Mouse (Mus musculus) small intestine, adult 2 months (tissue): Measurements from ENCODE around the gene Xxylt1. TPM values are rescaled to one million over a fixed set of nuclear protein-coding genes. Genes with fewer than 3 reads are reported as not detected.

ENCODE experiments used
- H3K27ac ChIP-seq: fragments of 200-500 bp; 2 replicates; pipeline ENCODE4 v1.5.1; 2012; ENCODE audit warnings: low read depth, low read length, control low read depth, inconsistent platforms; ENCODE audit not compliant: insufficient read depth
- H3K27me3 ChIP-seq: fragments of 200-500 bp; 2 replicates; pipeline ENCODE4 v1.6.1; 2012; ENCODE audit warnings: mild to moderate bottlenecking, moderate library complexity, low read length, inconsistent platforms; ENCODE audit not compliant: control insufficient read depth, insufficient read depth
- H3K36me3 ChIP-seq: fragments of 200-500 bp; 2 replicates; pipeline ENCODE4 v1.6.1; 2012; ENCODE audit warnings: mild to moderate bottlenecking, low read length, control low read depth, inconsistent platforms; ENCODE audit not compliant: control insufficient read depth, insufficient read depth
- H3K4me1 ChIP-seq: fragments of 200-500 bp; 2 replicates; pipeline ENCODE4 v1.6.1; 2012; ENCODE audit warnings: low read length, inconsistent platforms, mixed read lengths; ENCODE audit not compliant: control insufficient read depth, insufficient read depth, insufficient read length
- H3K4me3 ChIP-seq: fragments of 200-500 bp; 2 replicates; pipeline ENCODE4 v1.5.1; 2012; ENCODE audit warnings: low read depth, mild to moderate bottlenecking, control low read depth, inconsistent platforms, low read length, moderate library complexity
- CTCF ChIP-seq: fragments of 200-500 bp; IDR thresholded peaks from 2 replicates; pipeline ENCODE4 v1.5.1; 2012; ENCODE audit warnings: low read depth, mild to moderate bottlenecking, control low read depth, inconsistent platforms, low read length, moderate library complexity, mixed read lengths; ENCODE audit not compliant: insufficient replicate concordance, insufficient read length; ENCODE audit errors: extremely low read depth
- POLR2A ChIP-seq: fragments of 200-500 bp; IDR thresholded peaks from 2 replicates; pipeline ENCODE4 v1.6.1; 2012; ENCODE audit warnings: low read depth, mild to moderate bottlenecking, control low read depth, inconsistent platforms, low read length, moderate library complexity
- WGBS: fragments of 180-500 bp; shearing (Covaris S2); methylation state at CpG from one replicate; pipeline ENCODE4 v1.1.7; 2018; 5-methylcytosine and 5-hydroxymethylcytosine counted together
- polyA plus RNA-seq: library from polyadenylated mRNA; depleted of rRNA; stranded (reverse); fragments of >200 nt; gene quantifications from 2 replicates; pipeline ENCODE4 v1.2.3, GENCODE M21; 2012

Gene Xxylt1
- polyA plus RNA-seq, 1 experiment: 7.6 TPM

DNA sequence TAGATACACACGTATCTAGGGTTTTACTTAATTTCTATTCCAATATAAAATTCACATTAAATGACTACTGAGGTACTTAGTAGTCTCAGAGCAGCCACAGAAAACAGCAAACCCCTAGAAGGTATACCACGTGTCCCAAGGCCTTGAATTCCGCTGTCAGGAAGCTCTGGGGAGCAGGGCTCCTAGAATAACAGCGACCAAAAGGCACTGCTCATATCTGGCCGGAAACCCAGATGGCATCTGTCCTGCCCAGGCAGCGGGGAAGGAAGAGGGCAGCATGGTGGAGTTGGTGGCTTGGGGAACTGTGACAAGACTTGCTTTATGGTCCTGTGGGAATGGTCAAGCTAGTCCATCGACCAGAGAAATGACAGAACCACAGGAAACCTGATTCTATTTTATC, 86.9 kb downstream of the Xxylt1 start:
- Histone ChIP-seq H3K4me1 (no peaks in the 10 kb centered on the region), H3K36me3 (no peaks in the 10 kb centered on the region), H3K27ac (no peak overlapping the region), H3K4me3 (no peak overlapping the region), H3K27me3 (no peaks in the 10 kb centered on the region)
- WGBS: 87% methylated on average over 7 of the region's 7 CpGs
- TF ChIP-seq POLR2A: no peak
- TF ChIP-seq CTCF: no peak

DNA sequence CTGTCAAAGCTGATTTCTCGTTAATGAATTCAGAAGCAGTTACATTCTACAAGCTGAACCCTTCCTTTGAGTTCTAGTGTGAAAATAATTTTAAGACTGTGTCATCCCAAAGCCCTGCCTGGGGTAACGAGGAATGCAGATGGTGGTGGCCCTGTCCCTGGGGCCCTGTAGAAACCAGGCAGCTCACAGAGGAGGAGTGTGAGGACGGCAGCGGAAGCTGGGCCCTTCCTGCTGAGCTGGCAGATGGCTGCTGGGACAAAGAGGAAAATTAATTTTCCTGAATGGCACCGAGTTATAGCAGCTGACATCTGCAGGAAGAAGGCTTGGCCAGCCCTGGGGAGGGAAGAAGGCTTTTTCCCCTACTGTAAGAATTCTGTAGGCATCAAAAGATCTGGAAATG, 88.7 kb downstream of the Xxylt1 start:
- Histone ChIP-seq H3K27ac (no peak overlapping the region), H3K4me3 (no peak overlapping the region), H3K4me1 (no peaks in the 10 kb centered on the region), H3K36me3 (no peaks in the 10 kb centered on the region), H3K27me3 (no peaks in the 10 kb centered on the region)
- WGBS: 77% methylated on average over 5 of the region's 5 CpGs
- no peak for TF ChIP-seq CTCF
- TF ChIP-seq POLR2A: no peak

DNA sequence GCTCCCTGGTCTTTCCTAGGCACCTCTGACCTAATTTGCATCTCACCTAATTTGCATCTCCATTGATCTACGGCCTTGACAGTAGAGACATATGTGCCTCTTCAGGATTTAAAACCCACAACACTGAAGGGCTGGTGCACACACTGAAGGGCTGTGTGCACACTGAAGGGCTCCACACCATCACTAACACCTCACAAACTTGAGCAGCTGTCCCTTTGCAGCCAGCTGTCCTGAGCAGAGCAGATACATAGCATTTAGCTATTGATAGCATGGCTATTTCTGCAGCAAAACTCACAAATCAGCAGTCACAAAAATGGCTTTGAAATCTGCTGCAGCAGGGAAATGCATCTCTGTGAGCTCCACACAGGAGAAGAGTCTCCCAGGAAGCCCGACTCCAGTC, 90.6 kb downstream of the Xxylt1 start:
- H3K36me3 ChIP-seq: no peaks in the 10 kb centered on the region
- no peaks in the 10 kb centered on the region for H3K4me1 ChIP-seq
- H3K27ac ChIP-seq: no peak overlapping the region
- no peaks in the 10 kb centered on the region for H3K27me3 ChIP-seq
- H3K4me3 ChIP-seq: no peak overlapping the region
- TF ChIP-seq CTCF (no peak), POLR2A (no peak)
- 73% methylated on average over 2 of the region's 2 CpGs for WGBS

DNA sequence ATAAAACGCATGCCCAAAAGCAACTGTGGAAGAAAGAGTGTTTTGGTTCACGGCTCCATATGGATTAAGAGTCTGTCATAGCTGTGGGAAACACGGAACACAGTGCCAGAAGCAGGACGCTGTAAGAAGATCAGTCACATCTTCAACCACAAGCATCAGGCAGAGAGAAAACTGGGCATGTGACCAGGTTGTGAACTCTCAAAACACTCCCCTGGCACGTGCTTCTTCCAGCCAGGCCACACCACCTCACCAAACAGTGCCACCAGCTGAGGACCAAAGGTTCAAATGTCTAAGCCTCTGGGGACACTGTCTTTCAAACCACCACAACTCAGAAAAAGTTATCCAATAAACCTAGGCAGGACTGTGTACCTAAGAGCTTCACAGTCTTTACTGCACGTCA, 93.0 kb downstream of the Xxylt1 start:
- Histone ChIP-seq H3K36me3 (no peaks in the 10 kb centered on the region), H3K4me3 (no peak overlapping the region), H3K27ac (no peak overlapping the region), H3K27me3 (no peaks in the 10 kb centered on the region), H3K4me1 (no peaks in the 10 kb centered on the region)
- WGBS: 82% methylated on average over 6 of the region's 6 CpGs
- TF ChIP-seq CTCF: no peak
- TF ChIP-seq POLR2A: no peak

DNA sequence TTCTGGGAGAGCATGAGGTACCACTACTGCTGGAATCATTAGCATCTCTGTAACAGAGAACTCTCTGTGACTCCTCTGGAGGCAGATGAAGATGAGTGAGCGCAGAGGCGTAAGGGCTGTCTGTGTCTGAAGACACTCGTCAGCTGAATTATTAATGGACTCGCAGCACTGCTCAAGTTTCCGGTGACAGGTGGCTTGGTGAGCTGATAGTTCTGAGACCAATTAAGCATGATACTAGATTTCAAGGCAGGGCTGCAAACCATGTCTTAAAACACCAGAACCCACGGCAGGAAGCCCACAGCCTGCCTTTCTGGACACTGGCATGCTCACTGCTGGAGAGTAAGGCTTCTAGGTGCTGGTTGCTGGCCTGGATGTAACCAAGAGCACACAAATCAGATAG, 93.5 kb downstream of the Xxylt1 start:
- H3K4me1 ChIP-seq: no peaks in the 10 kb centered on the region
- H3K27me3 ChIP-seq: no peaks in the 10 kb centered on the region
- H3K4me3 ChIP-seq: no peak overlapping the region
- 92% methylated on average over 6 of the region's 6 CpGs for WGBS
- H3K27ac ChIP-seq: no peak overlapping the region
- no peak for TF ChIP-seq CTCF
- TF ChIP-seq POLR2A: no peak
- no peaks in the 10 kb centered on the region for H3K36me3 ChIP-seq

DNA sequence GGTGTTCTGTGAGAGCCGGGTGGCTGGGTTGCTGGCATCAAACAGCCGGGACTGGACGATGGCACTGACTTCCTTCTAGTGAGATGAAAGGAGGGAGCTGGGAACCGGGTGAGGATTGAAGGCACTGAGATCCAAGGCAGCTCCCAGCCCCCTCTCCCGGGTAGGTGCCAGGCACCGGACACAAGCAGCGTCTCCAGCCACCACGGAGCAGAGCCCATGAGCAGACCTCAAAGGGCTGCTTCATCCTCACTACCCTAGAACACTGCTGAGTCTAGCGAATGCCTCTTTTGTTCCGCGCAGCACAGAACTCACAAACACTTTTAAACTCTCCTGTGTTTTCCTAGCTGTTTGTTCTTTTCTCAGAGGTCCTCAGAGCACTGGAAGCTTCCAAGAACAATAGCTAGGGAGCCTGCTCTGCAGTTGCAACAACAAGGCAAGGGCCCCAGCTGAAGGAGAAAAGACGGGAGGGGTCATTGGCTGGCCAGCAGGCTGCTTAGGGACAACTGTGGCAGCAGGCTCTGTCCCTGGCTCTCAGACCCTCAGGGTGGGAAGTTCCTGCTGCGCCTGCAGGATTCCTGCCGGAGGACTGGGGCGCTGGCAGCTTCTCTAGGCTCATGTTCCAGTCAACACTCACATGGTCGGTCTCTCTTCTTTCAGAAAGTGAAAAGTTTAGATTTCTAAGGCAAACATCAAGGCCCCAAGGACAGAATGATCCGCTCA, 96.2 kb downstream of the Xxylt1 start:
- 78% methylated on average over 17 of the region's 17 CpGs for WGBS
- no peak for TF ChIP-seq CTCF
- TF ChIP-seq POLR2A: no peak
- no peaks in the 10 kb centered on the region for H3K4me1 ChIP-seq
- no peak overlapping the region for H3K27ac ChIP-seq
- H3K4me3 ChIP-seq: no peak overlapping the region
- H3K36me3 ChIP-seq: no peaks in the 10 kb centered on the region
- H3K27me3 ChIP-seq: no peaks in the 10 kb centered on the region

DNA sequence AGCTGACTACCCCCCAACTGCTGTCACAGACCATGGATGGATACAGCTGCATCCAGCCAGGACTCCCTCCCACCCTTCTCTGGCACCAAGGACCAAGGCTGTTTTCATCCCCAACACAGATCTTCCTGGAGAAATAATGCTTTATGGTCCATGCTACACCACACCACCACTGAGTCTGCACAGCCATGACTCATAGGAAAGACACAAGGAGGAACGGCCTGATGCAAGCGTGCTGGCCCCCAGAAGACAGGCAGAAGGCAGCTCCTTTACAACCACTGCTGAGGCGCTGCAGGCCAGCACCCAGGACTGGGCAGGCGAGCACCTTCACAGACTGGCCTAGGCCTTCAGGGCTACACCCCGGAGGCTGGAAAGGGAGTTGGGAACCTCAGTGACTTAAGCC, 97.1 kb downstream of the Xxylt1 start:
- Histone ChIP-seq H3K36me3 (no peaks in the 10 kb centered on the region), H3K4me3 (no peak overlapping the region), H3K4me1 (no peaks in the 10 kb centered on the region), H3K27me3 (no peaks in the 10 kb centered on the region), H3K27ac (no peak overlapping the region)
- 96% methylated on average over 5 of the region's 5 CpGs for WGBS
- TF ChIP-seq POLR2A (no peak), CTCF (no peak)

DNA sequence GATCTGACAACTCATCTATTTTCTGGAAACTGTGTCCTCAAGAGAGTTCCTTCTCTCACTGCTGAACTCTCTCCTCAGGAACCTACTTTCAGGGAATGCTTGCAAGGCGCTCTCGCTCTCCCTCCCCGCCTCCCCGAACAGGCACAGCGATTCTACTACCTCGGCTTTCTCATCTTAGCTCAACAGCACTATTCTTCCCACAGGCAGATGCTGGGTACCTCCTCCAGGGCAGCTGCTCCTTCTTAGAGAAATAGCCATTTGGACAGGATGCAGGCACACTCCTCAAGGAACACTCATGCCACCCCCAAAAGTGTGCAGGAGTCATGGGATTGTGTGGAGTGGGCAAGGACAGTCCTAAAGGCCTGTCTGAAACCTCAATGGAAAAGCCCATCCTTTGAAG, 97.5 kb downstream of the Xxylt1 start:
- 84% methylated on average over 6 of the region's 6 CpGs for WGBS

More for the DNA sequence above, 97.5 kb downstream of the Xxylt1 start:
- no peak overlapping the region for H3K4me3 ChIP-seq
- H3K27ac ChIP-seq: no peak overlapping the region
- no peaks in the 10 kb centered on the region for H3K36me3 ChIP-seq
- TF ChIP-seq CTCF: no peak
- TF ChIP-seq POLR2A: no peak
- no peaks in the 10 kb centered on the region for H3K4me1 ChIP-seq
- no peaks in the 10 kb centered on the region for H3K27me3 ChIP-seq
